Comparison of ENCODE assay signal across 8 mouse cellular contexts in the genomic region with DNA sequence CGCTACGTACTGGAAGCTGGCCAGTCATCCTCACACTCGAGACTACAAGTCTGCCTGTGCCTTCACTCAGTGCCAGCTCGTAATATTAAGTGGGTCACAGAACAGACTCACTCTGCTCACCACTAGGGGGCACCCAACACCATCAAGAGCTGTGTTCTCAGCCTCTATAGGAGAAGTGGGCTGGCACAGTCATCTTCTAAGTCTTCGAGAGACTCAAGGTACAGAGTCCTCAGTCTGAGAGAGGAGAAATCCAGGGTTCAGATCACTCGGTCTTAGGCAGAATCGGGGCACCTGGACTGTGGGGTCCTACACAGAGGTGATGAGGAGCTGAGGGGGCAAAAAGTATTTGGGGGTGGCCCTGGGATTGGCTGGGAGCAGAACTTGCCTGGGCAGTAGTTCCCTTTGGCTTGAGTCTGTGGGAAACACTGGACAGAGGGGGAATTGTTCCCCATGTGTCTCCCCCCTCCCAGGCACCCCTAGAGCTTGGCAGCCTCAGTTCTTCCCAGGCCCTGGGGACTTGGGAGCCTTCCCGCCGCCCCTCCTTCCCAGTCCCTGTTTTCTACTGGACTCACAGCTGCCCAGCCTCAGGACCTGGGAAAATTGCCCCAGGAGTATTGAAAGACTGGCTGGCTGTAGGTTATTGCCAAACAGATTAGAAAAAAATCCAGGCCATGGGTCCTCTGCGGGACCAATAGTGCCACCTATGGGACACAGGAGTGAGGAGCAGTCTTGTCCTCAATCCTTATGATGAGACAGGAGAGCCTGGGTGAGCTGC. TPM values are rescaled to one million over a fixed set of nuclear protein-coding genes. Genes with fewer than 3 reads are reported as not detected.
DNase-seq lines count a peak whose midpoint lies in the region; ATAC-seq lines count a peak whose summit lies in the region.

No protein-coding gene starts in this region.

- peak overlapping the region; percentile 30 for H3K4me3 ChIP-seq in forebrain, embryonic 10.5 days
- H3K4me3 ChIP-seq in heart, embryonic 16.5 days (ENCODE audit: low read length): no peak overlapping the region
- H3K4me3 ChIP-seq in liver, embryonic 15.5 days (replicated peaks): 0 out of 2 replicates have a peak overlapping the region, but pooled peaks have one; percentile 7
- no peak overlapping the region for H3K4me3 ChIP-seq in neural tube, embryonic 12.5 days

- no peaks in the 10 kb centered on the region for H3K36me3 ChIP-seq in forebrain, embryonic 10.5 days (replicated peaks)
- H3K36me3 ChIP-seq in heart, embryonic 16.5 days (ENCODE audit: control insufficient read depth, insufficient read depth): no peaks in the 10 kb centered on the region
- no peaks in the 10 kb centered on the region for H3K36me3 ChIP-seq in liver, embryonic 15.5 days (replicated peaks)
- H3K36me3 ChIP-seq in neural tube, embryonic 12.5 days: no peaks in the 10 kb centered on the region

- no peaks in the 10 kb centered on the region for H3K9me3 ChIP-seq in forebrain, embryonic 10.5 days
- H3K9me3 ChIP-seq in heart, embryonic 16.5 days (replicated peaks; ENCODE audit: control insufficient read depth, low read length): no peaks in the 10 kb centered on the region
- no peaks in the 10 kb centered on the region for H3K9me3 ChIP-seq in liver, embryonic 15.5 days (replicated peaks)
- no peaks in the 10 kb centered on the region for H3K9me3 ChIP-seq in neural tube, embryonic 12.5 days

- 12% methylated on average over 10 of the region's 10 CpGs for WGBS in forebrain, embryonic 10.5 days
- 7% methylated on average over 10 of the region's 10 CpGs for WGBS in heart, embryonic 16.5 days
- WGBS in liver, embryonic 15.5 days (ENCODE audit: insufficient replicate concordance): 7% methylated on average over 10 of the region's 10 CpGs
- WGBS in neural tube, embryonic 12.5 days: 8% methylated on average over 10 of the region's 10 CpGs

- peak overlapping the region; percentile 31; the same call in 1 of the 2 replicates for H3K4me2 ChIP-seq in heart, embryonic 16.5 days (ENCODE audit: low read depth, low read length)
- peak overlapping the region; percentile 46 for H3K4me2 ChIP-seq in liver, embryonic 15.5 days
- H3K4me2 ChIP-seq in neural tube, embryonic 12.5 days (replicated peaks): peak overlapping the region; percentile 37

- H3K4me1 ChIP-seq in forebrain, embryonic 10.5 days: peaks cover 19% of the 10 kb centered on the region
- H3K4me1 ChIP-seq in heart, embryonic 16.5 days (ENCODE audit: control insufficient read depth, insufficient read depth, low read length): peaks cover 10% of the 10 kb centered on the region
- peaks cover 28% of the 10 kb centered on the region for H3K4me1 ChIP-seq in liver, embryonic 15.5 days (replicated peaks)
- peaks cover 8% of the 10 kb centered on the region for H3K4me1 ChIP-seq in neural tube, embryonic 12.5 days

- peak; percentile 66 for ATAC-seq in CD4-positive, CD25-positive, alpha-beta regulatory T cell, adult 4 months
- ATAC-seq in heart, embryonic 16.5 days (replicated peaks; ENCODE audit: extremely low read depth, insufficient read depth, low FRiP score): peak; percentile 72
- ATAC-seq in liver, embryonic 15.5 days (ENCODE audit: insufficient read depth): peak; percentile 33
- ATAC-seq in neural tube, embryonic 12.5 days (ENCODE audit: low FRiP score, low read depth): peak; percentile 59; the same call in 1 of the 2 replicates

- peak overlapping the region; percentile 80 for H3K27ac ChIP-seq in forebrain, embryonic 10.5 days
- peak overlapping the region; percentile 58; the same call in 1 of the 2 replicates for H3K27ac ChIP-seq in heart, embryonic 16.5 days (ENCODE audit: low read length)
- H3K27ac ChIP-seq in liver, embryonic 15.5 days (replicated peaks): peak overlapping the region; percentile 81
- no peak overlapping the region for H3K27ac ChIP-seq in neural tube, embryonic 12.5 days

- DNase-seq in c-Kit-negative CD71-positive TER-119-positive erythroid progenitor cells, embryonic 14.5 days (ENCODE audit: low read depth, low spot score): peak; percentile 77
- peak; percentile 86 for DNase-seq in forebrain, embryonic 10.5 days (ENCODE audit: extremely low spot score, low spot score)
- DNase-seq in kidney, postnatal 36 days: peak; percentile 96 to 98
- peak; percentile 84 for DNase-seq in telencephalon, adult 2 months (ENCODE audit: low read depth, low spot score)

- H3K27me3 ChIP-seq in forebrain, embryonic 10.5 days (ENCODE audit: poor library complexity, severe bottlenecking): no peaks in the 10 kb centered on the region
- H3K27me3 ChIP-seq in heart, embryonic 16.5 days (ENCODE audit: control insufficient read depth, insufficient read depth, low read length): no peaks in the 10 kb centered on the region
- H3K27me3 ChIP-seq in liver, embryonic 15.5 days: no peaks in the 10 kb centered on the region
- H3K27me3 ChIP-seq in neural tube, embryonic 12.5 days (replicated peaks): no peaks in the 10 kb centered on the region

- peak overlapping the region; percentile 44 for H3K9ac ChIP-seq in heart, embryonic 16.5 days (ENCODE audit: low read length)
- H3K9ac ChIP-seq in liver, embryonic 15.5 days: peak overlapping the region; percentile 4; the same call in 1 of the 2 replicates
- H3K9ac ChIP-seq in neural tube, embryonic 12.5 days: 0 out of 2 replicates have a peak overlapping the region, but pooled peaks have one; percentile 13

RNA-seq across cellular contexts. Expression of a gene that starts 4.3 kb away (rescaled TPM):
- 10 to 100 TPM; 24.4 to 28.1 TPM for polyA plus RNA-seq in CD4-positive, CD25-positive, alpha-beta regulatory T cell, adult 4 months (2017; shearing (Covaris generic))
- 70.6 and 75.6 TPM in 2 replicates for polyA plus RNA-seq in forebrain, embryonic 10.5 days (2016; fragmentation: Nextera tagmentation; extraction: Ambion mirVana)
- polyA plus RNA-seq in heart, embryonic 16.5 days (2015; fragmentation: Nextera tagmentation; extraction: Ambion mirVana): 74.3 and 81.9 TPM in 2 replicates
- 48.3 and 48.8 TPM in 2 replicates for polyA plus RNA-seq in liver, embryonic 15.5 days (2015; fragmentation: Nextera tagmentation; extraction: Ambion mirVana)
- 104 and 112 TPM in 2 replicates for polyA plus RNA-seq in neural tube, embryonic 12.5 days (2016; fragmentation: Nextera tagmentation; extraction: Ambion mirVana)

RNA-seq across cellular contexts. Expression of a gene that starts 8.6 kb away (rescaled TPM):
- polyA plus RNA-seq in CD4-positive, CD25-positive, alpha-beta regulatory T cell, adult 4 months (2017; shearing (Covaris generic)): not detected
- polyA plus RNA-seq in forebrain, embryonic 10.5 days (2016; fragmentation: Nextera tagmentation; extraction: Ambion mirVana): 0.39 TPM in 1 of 2 replicates, not detected in the other
- 1.2 and 2.6 TPM in 2 replicates for polyA plus RNA-seq in heart, embryonic 16.5 days (2015; fragmentation: Nextera tagmentation; extraction: Ambion mirVana)
- 1,160 and 1,332 TPM in 2 replicates for polyA plus RNA-seq in liver, embryonic 15.5 days (2015; fragmentation: Nextera tagmentation; extraction: Ambion mirVana)
- polyA plus RNA-seq in neural tube, embryonic 12.5 days (2016; fragmentation: Nextera tagmentation; extraction: Ambion mirVana): 1.0 and 1.7 TPM in 2 replicates

RNA-seq across cellular contexts. Expression of a gene that starts 12.1 kb away (rescaled TPM):
- polyA plus RNA-seq in CD4-positive, CD25-positive, alpha-beta regulatory T cell, adult 4 months (2017; shearing (Covaris generic)): not detected
- not detected in 2 replicates for polyA plus RNA-seq in forebrain, embryonic 10.5 days (2016; fragmentation: Nextera tagmentation; extraction: Ambion mirVana)
- 0.38 TPM in 1 of 2 replicates, not detected in the other for polyA plus RNA-seq in heart, embryonic 16.5 days (2015; fragmentation: Nextera tagmentation; extraction: Ambion mirVana)
- 22.2 and 29.1 TPM in 2 replicates for polyA plus RNA-seq in liver, embryonic 15.5 days (2015; fragmentation: Nextera tagmentation; extraction: Ambion mirVana)
- not detected in 2 replicates for polyA plus RNA-seq in neural tube, embryonic 12.5 days (2016; fragmentation: Nextera tagmentation; extraction: Ambion mirVana)

RNA-seq across cellular contexts. Expression of a gene that starts 12.1 kb away (rescaled TPM):
- polyA plus RNA-seq in CD4-positive, CD25-positive, alpha-beta regulatory T cell, adult 4 months (2017; shearing (Covaris generic)): under 1 TPM in 1 of 2 experiments, not detected in 1; 0.36 TPM
- not detected in 2 replicates for polyA plus RNA-seq in forebrain, embryonic 10.5 days (2016; fragmentation: Nextera tagmentation; extraction: Ambion mirVana)
- polyA plus RNA-seq in heart, embryonic 16.5 days (2015; fragmentation: Nextera tagmentation; extraction: Ambion mirVana): 0.22 and 0.37 TPM in 2 replicates
- polyA plus RNA-seq in liver, embryonic 15.5 days (2015; fragmentation: Nextera tagmentation; extraction: Ambion mirVana): 273 and 372 TPM in 2 replicates
- not detected in 2 replicates for polyA plus RNA-seq in neural tube, embryonic 12.5 days (2016; fragmentation: Nextera tagmentation; extraction: Ambion mirVana)

RNA-seq across cellular contexts. Expression of a gene that starts 23.3 kb away (rescaled TPM):
- not detected for polyA plus RNA-seq in CD4-positive, CD25-positive, alpha-beta regulatory T cell, adult 4 months (2017; shearing (Covaris generic))
- polyA plus RNA-seq in forebrain, embryonic 10.5 days (2016; fragmentation: Nextera tagmentation; extraction: Ambion mirVana): 2.3 TPM in 2 replicates
- 8.9 and 9.2 TPM in 2 replicates for polyA plus RNA-seq in heart, embryonic 16.5 days (2015; fragmentation: Nextera tagmentation; extraction: Ambion mirVana)
- 609 and 611 TPM in 2 replicates for polyA plus RNA-seq in liver, embryonic 15.5 days (2015; fragmentation: Nextera tagmentation; extraction: Ambion mirVana)
- 4.9 and 7.2 TPM in 2 replicates for polyA plus RNA-seq in neural tube, embryonic 12.5 days (2016; fragmentation: Nextera tagmentation; extraction: Ambion mirVana)

Comparison
In these comparisons a context has a peak if more than half of its experiments do, and no peak if none do; other contexts are left out.
1. H3K4me3 ChIP-seq: peak in forebrain, embryonic 10.5 days (single experiment) and liver, embryonic 15.5 days (single experiment); none in heart, embryonic 16.5 days (single experiment) and neural tube, embryonic 12.5 days (single experiment).
2. RNA of a gene that starts 8.6 kb away (polyA plus RNA-seq): 1,160 to 1,332 TPM in liver, embryonic 15.5 days; 1.0 to 1.7 TPM in neural tube, embryonic 12.5 days, 1.2 to 2.6 TPM in heart, embryonic 16.5 days, 0.39 TPM in forebrain, embryonic 10.5 days and not detected in CD4-positive, CD25-positive, alpha-beta regulatory T cell, adult 4 months; every median in the first group is over 100 times any median in the second.
3. RNA of a gene that starts 12.1 kb away (polyA plus RNA-seq): 22.2 to 29.1 TPM in liver, embryonic 15.5 days; 0.38 TPM in heart, embryonic 16.5 days, not detected in CD4-positive, CD25-positive, alpha-beta regulatory T cell, adult 4 months, not detected in forebrain, embryonic 10.5 days and not detected in neural tube, embryonic 12.5 days; every median in the first group is over 10 times any median in the second.
4. Peak in every context shown above with its lines, with median percentiles within 50 percentile points of each other: ATAC-seq, DNase-seq, H3K4me2 ChIP-seq and H3K9ac ChIP-seq.